Mouse (Mus musculus) stomach, postnatal 0 days (tissue): ENCODE results near the gene Ghrl.

ENCODE experiments used
- CTCF ChIP-seq: IDR thresholded peaks from 2 replicates; pipeline ENCODE4 v1.5.1; 2016; ENCODE audit warnings: antibody characterized with exemption, low read depth, mild to moderate bottlenecking, moderate library complexity
- EP300 ChIP-seq: optimal IDR thresholded peaks from 2 replicates; pipeline ENCODE3; 2016; ENCODE audit warnings: antibody characterized with exemption

DNA sequence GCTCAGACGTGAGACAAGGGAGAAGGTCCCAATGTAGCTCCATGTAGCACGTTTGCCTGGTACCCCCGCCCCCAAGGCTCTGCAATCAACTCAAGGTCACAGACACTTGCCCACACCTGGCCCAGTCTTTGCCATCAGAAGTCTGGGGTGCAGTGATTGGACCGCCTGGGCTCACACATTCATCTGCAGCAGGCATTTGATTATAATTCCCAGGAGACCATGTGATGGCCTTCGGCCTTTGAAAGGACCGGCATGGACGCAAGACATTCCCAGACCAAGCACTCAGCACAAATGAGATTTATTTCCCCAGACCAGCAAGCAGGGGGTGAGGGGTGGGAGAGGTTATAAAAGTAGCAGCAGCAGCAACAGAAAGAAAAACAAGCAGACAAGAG, 29.7 kb downstream of the Ghrl start:
- TF ChIP-seq CTCF (no peak), EP300 (no peak)
